Mouse (Mus musculus): Measurements from ENCODE around the gene Ddx51. TPM values are rescaled to one million over a fixed set of nuclear protein-coding genes. Genes with fewer than 3 reads are reported as not detected.

Ddx51 gene
- polyA plus RNA-seq, 1 experiment from 2014 or later = 22.0 TPM

DNA sequence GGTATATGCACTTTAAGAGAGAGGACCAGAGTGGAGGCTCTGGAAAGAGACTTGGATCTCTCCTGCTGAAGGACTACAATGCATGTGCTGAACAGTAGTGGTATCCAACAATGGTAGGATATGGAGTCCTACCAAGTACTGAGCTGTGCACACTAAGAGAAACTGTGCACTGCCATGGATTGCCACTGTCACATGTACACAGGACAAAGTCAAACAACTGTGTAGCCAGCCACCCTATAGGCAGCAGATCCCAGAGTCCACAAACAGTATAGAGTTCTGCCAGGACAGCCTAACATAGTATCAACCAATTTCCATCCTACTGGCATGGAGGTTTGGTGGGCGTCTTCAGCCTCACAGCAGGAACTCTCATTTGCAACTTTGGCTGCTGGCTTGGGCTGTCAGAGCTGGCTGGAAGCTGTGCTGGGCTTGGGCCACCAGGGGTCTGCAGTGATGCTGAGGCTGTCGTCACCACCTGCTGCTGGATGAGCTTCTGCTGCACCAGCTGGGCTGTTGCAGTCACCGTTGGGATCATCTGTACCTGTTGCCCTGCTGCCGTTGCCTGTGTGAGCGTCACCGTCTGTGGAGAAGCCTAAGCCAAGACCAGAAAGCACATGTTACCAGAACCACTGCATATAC is 12.4 kb downstream of the Ddx51 start:
- 66% methylated on average over 6 of the region's 6 CpGs for WGBS
- no peak overlapping the region for H3K4me3 ChIP-seq
- H3K4me1 ChIP-seq = no peaks in the 10 kb centered on the region
- peaks cover 49% of the 10 kb centered on the region for H3K36me3 ChIP-seq (replicated peaks)
- H3K27ac ChIP-seq = no peak overlapping the region
- ATAC-seq (replicated peaks) = no peak
- no peaks in the 10 kb centered on the region for H3K27me3 ChIP-seq (replicated peaks)
- no peak overlapping the region for H3K4me2 ChIP-seq
- no peak overlapping the region for H3K9ac ChIP-seq
- H3K9me3 ChIP-seq = no peaks in the 10 kb centered on the region

DNA sequence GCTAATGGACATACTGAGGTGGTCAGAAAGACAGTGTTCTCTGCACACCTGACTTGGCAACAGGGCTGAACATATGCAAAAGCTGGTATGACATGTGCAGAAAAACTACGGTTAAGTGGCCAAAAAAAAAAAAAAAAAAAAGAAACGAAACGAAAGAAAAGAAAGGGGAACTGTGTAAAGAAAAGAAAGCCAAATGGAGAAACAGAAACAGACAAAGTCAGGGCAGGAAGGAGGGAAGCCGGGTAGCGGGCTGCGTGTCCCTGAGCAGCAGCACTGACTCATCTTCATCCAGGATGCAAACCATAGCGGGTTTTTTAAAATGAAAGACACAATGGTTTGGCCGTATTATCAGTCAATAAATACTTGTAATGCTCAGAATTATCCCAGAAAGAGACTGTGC is 28.8 kb downstream of the Ddx51 start:
- 96% methylated on average over 8 of the region's 8 CpGs for WGBS
- Histone ChIP-seq H3K9ac (no peak overlapping the region), H3K36me3 (replicated peaks) (peaks cover 80% of the 10 kb centered on the region), H3K27me3 (replicated peaks) (no peaks in the 10 kb centered on the region), H3K4me2 (no peak overlapping the region), H3K27ac (no peak overlapping the region), H3K9me3 (no peaks in the 10 kb centered on the region), H3K4me3 (no peak overlapping the region), H3K4me1 (no peaks in the 10 kb centered on the region)
- no peak for ATAC-seq (replicated peaks)

DNA sequence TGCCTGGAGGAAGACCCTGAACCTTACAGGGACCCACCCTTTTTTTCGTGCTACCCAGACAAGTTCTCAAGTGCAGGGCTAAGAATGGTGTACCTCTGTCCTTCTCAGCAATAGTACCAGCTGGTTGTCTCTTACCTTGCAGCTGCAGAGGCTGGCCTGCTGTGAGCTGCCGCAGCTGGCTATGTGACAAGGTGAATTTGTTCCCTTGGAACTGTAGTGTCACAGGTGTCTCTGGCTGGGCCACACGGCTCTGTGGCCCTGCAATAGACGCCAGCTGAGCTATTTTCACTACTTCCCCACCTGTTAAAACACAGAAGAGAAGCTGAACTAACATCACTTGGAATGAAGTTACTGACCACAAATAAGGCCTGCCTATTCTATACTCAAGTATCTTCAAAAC is 45.4 kb downstream of the Ddx51 start:
- Histone ChIP-seq H3K4me2 (no peak overlapping the region), H3K27me3 (replicated peaks) (no peaks in the 10 kb centered on the region), H3K27ac (no peak overlapping the region), H3K9ac (no peak overlapping the region), H3K4me3 (no peak overlapping the region), H3K36me3 (replicated peaks) (peaks cover 79% of the 10 kb centered on the region), H3K4me1 (no peaks in the 10 kb centered on the region), H3K9me3 (no peaks in the 10 kb centered on the region)
- ATAC-seq (replicated peaks) = no peak
- 94% methylated on average over 4 of the region's 4 CpGs for WGBS

DNA sequence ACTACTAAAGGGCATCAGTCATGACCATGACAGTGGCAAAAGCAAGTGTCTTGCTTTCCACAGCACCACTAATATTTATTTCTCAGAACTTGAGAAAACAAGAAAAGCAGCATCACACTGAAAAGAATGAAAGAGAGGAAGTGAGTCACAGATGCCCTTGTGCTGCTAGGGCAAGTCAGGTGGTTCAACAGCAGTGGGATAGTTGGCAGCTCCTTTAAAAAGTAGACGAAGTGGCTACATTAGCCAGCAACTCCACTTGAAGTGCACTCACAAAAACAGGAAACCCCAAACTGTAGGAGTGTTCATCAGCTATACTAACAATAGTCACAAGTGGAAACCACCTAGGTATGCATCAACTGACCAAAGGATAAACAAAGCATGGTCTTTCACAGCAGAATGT is 50.8 kb downstream of the Ddx51 start:
- Histone ChIP-seq H3K4me1 (no peaks in the 10 kb centered on the region), H3K9me3 (no peaks in the 10 kb centered on the region), H3K27ac (no peak overlapping the region), H3K27me3 (replicated peaks) (no peaks in the 10 kb centered on the region), H3K4me2 (no peak overlapping the region), H3K9ac (no peak overlapping the region), H3K4me3 (no peak overlapping the region), H3K36me3 (replicated peaks) (peaks cover 81% of the 10 kb centered on the region)
- ATAC-seq (replicated peaks) = no peak
- 95% methylated on average over 1 of the region's 1 CpGs for WGBS

DNA sequence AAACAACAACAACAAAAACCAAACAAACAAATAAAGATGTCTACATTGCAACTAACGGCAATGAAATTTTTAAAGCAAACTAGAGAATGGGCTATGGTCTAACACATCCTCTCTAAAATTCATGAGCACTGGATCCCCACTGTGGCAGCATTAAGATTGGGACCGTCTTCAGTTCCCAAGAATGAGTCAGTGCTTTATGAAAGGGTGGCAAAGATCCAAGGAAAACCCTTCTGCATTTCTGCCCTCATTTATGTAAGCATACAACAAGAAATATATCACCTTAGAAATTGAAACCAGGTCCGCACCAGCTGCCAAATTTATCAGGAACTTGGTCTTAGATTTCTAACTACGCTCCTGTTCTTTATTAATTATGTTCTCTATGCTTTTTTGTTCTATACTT is 56.0 kb downstream of the Ddx51 start:
- Histone ChIP-seq H3K36me3 (replicated peaks) (peaks cover 53% of the 10 kb centered on the region), H3K9me3 (no peaks in the 10 kb centered on the region), H3K4me1 (no peaks in the 10 kb centered on the region), H3K9ac (no peak overlapping the region), H3K27me3 (replicated peaks) (no peaks in the 10 kb centered on the region), H3K4me2 (no peak overlapping the region), H3K4me3 (no peak overlapping the region), H3K27ac (no peak overlapping the region)
- 90% methylated on average over 4 of the region's 4 CpGs for WGBS
- ATAC-seq (replicated peaks) = no peak

Small RNA genes lying within 50 kb of the gene (microRNA-seq; reads per million reads assigned to microRNA genes)
- gene Mir7026 = 3.1 reads per million, percentile 15 among the genes with 10 or more reads in this experiment

Other genes starting within 250 kb of the Ddx51 start
- 24.2 and 25.9 TPM in 2 replicates for gene Fbrsl1, start 204.9 kb upstream of the Ddx51 start, polyA plus RNA-seq (2015; fragmentation: Nextera tagmentation; extraction: Ambion mirVana)
- 26.7 and 26.8 TPM in 2 replicates for gene Galnt9, start 109.1 kb upstream of the Ddx51 start, polyA plus RNA-seq (2015; fragmentation: Nextera tagmentation; extraction: Ambion mirVana)
- gene Noc4l, start within 50 bp of the Ddx51 start, polyA plus RNA-seq (2015; fragmentation: Nextera tagmentation; extraction: Ambion mirVana) = 48.1 and 50.1 TPM in 2 replicates
- gene Ep400, start 117.3 kb downstream of the Ddx51 start, polyA plus RNA-seq (2015; fragmentation: Nextera tagmentation; extraction: Ambion mirVana) = 60.1 and 64.6 TPM in 2 replicates
- 23.0 and 23.1 TPM in 2 replicates for gene Pus1, start 127.2 kb downstream of the Ddx51 start, polyA plus RNA-seq (2015; fragmentation: Nextera tagmentation; extraction: Ambion mirVana)
- gene Ulk1, start 156.6 kb downstream of the Ddx51 start, polyA plus RNA-seq (2015; fragmentation: Nextera tagmentation; extraction: Ambion mirVana) = 37.1 and 39.1 TPM in 2 replicates
- 6.0 and 8.6 TPM in 2 replicates for gene Hscb, start 186.3 kb downstream of the Ddx51 start, polyA plus RNA-seq (2015; fragmentation: Nextera tagmentation; extraction: Ambion mirVana)
- 5.0 and 6.7 TPM in 2 replicates for gene Chek2, start 186.5 kb downstream of the Ddx51 start, polyA plus RNA-seq (2015; fragmentation: Nextera tagmentation; extraction: Ambion mirVana)
- gene Ttc28, start 226.4 kb downstream of the Ddx51 start, polyA plus RNA-seq (2015; fragmentation: Nextera tagmentation; extraction: Ambion mirVana) = 23.8 and 24.9 TPM in 2 replicates